Mouse (Mus musculus): ENCODE results near the gene Supt5.
"Not testable (repeated sequence)": the region's sequence is repeated elsewhere in the genome, so short reads cannot be mapped to it uniquely, and the experiment has no call there.

- not testable (repeated sequence) for TF ChIP-seq CTCF (IDR thresholded peaks at IDR 0.05; ENCODE audit: control insufficient read depth, insufficient read depth, insufficient replicate concordance, low read depth, low read length); POLR2A (IDR thresholded peaks at IDR 0.05; ENCODE audit: control insufficient read depth, low read depth, low read length)
Observed at GRCm38 (mm10) chr7:28386877-28387276, 48.3 kb upstream of the Supt5 start.

All from testis, adult 2 months (tissue).